22 mouse cellular contexts compared by ENCODE assay signal in the genomic region with DNA sequence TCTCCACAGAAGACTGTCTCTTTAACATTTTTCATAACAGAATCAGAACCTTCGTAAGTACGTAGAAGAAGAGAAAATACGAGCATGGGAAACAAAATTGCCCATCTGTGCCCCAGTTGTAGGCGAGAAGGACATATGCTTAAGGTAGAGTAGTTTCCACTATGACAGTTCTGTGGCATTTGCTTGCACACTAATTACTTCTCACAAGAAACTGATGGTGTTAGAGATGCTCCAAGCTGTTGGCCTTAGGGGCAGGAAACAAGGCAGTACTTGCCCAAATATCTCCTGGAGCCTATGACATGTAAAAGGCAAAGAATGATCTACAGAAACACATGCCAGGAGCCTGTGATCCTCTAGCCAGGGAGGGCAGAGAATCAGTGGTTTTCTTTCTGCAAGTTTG.
"Had no signal": no experiment of that assay in that cellular context is flagged by ENCODE, and none has a peak within 500 bp of the region (broad histone marks: within the 10 kb centered on the region; RNA-seq: fewer than 3 reads in every experiment).

No protein-coding gene starts in this region.

- H3K36me3 ChIP-seq: limb, embryonic 12.5 days; limb, embryonic 15.5 days; midbrain, embryonic 12.5 days; midbrain, embryonic 15.5 days; neural tube, embryonic 12.5 days; neural tube, embryonic 15.5 days had no signal

- ATAC-seq: liver, postnatal 0 days; lung, postnatal 0 days; midbrain, embryonic 15.5 days had no signal

- DNase-seq: kidney, adult 18-20 months; kidney, adult 9 months; kidney, postnatal 14 days; kidney, postnatal 4 days; left cerebral cortex, postnatal 4 days; liver, postnatal 0 days; lung, embryonic 14.5 days; right cerebral cortex, adult 18-20 months; right cerebral cortex, postnatal 14 days; right cerebral cortex, postnatal 4 days; thymus, postnatal 25 days had no signal

- H3K4me3 ChIP-seq: limb, embryonic 12.5 days; limb, embryonic 15.5 days; midbrain, embryonic 12.5 days; midbrain, embryonic 15.5 days; neural tube, embryonic 12.5 days; neural tube, embryonic 15.5 days had no signal

- H3K4me1 ChIP-seq: limb, embryonic 12.5 days; limb, embryonic 15.5 days; midbrain, embryonic 12.5 days; midbrain, embryonic 15.5 days; neural tube, embryonic 12.5 days; neural tube, embryonic 15.5 days had no signal

- H3K27me3 ChIP-seq: limb, embryonic 12.5 days; limb, embryonic 15.5 days; midbrain, embryonic 12.5 days; midbrain, embryonic 15.5 days; neural tube, embryonic 12.5 days; neural tube, embryonic 15.5 days had no signal

- H3K27ac ChIP-seq: limb, embryonic 12.5 days; limb, embryonic 15.5 days; liver, embryonic 14.5 days; macrophage; midbrain, embryonic 12.5 days; midbrain, embryonic 15.5 days; neural tube, embryonic 12.5 days; neural tube, embryonic 15.5 days; stomach, postnatal 0 days had no signal

- H3K9ac ChIP-seq: limb, embryonic 12.5 days; limb, embryonic 15.5 days; liver, embryonic 14.5 days; liver, postnatal 0 days; lung, embryonic 14.5 days; midbrain, embryonic 12.5 days; midbrain, embryonic 15.5 days; neural tube, embryonic 12.5 days; neural tube, embryonic 15.5 days had no signal

- H3K4me2 ChIP-seq: limb, embryonic 12.5 days; limb, embryonic 15.5 days; liver, embryonic 11.5 days; lung, embryonic 14.5 days; midbrain, embryonic 12.5 days; midbrain, embryonic 15.5 days; neural tube, embryonic 12.5 days; neural tube, embryonic 15.5 days had no signal

- H3K9me3 ChIP-seq: limb, embryonic 12.5 days; limb, embryonic 15.5 days; midbrain, embryonic 12.5 days; midbrain, embryonic 15.5 days; neural tube, embryonic 12.5 days; neural tube, embryonic 15.5 days had no signal
